ENCODE assay signal across 12 mouse cellular contexts in the genomic region with DNA sequence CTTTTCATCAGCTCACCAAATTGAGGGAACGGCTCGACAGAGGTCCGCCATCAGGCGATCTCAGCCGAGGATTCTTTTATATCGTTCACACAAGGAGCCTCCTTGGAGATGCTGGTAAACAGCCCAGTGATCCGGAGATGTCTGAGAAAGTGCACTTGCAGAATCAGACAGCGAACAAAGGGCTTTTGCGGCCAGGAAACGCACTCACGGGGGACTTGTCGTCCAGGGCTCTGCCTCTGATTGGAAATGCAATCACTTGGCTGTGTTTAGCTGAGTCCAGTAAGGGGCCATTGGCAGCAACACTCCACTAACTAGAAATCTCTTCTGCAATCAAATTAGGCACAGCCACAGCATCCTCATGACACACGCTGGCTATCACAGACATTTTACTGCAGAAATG.
A peak's percentile ranks its signal among the peaks of the same experiment; 100 is the strongest.
DNase-seq lines count a peak whose midpoint lies in the region; ATAC-seq lines count a peak whose summit lies in the region.
"Had no signal": no experiment of that assay in that cellular context is flagged by ENCODE, and none has a peak within 500 bp of the region (broad histone marks: within the 10 kb centered on the region; RNA-seq: fewer than 3 reads in every experiment).

No protein-coding gene starts in this region.

- WGBS in hindbrain, embryonic 13.5 days = 27% methylated on average over 13 of the region's 13 CpGs
- 28% methylated on average over 13 of the region's 13 CpGs for WGBS in neural tube, embryonic 13.5 days

- peak; percentile 18 to 21 for DNase-seq in layer of hippocampus, postnatal 36 days
- DNase-seq in layer of hippocampus, postnatal 25 days (ENCODE audit: extremely low spot score in 1 of 2, low spot score in 1 of 2) = no peak
- DNase-seq in cerebellum, postnatal 25 days = peak; percentile 18 to 22
- DNase-seq in lung, postnatal 10 days = no peak
- DNase-seq in right cerebral cortex, postnatal 14 days = no peak
- DNase-seq in gastrocnemius, postnatal 36 days = no peak
- DNase-seq: adrenal gland, postnatal 14 days had no signal

- no peaks in the 10 kb centered on the region for H3K36me3 ChIP-seq in hindbrain, embryonic 13.5 days
- no peaks in the 10 kb centered on the region for H3K36me3 ChIP-seq in neural tube, embryonic 13.5 days
- H3K36me3 ChIP-seq: heart, embryonic 12.5 days; liver, embryonic 15.5 days had no signal

- no peaks in the 10 kb centered on the region for H3K27me3 ChIP-seq in hindbrain, embryonic 13.5 days
- no peaks in the 10 kb centered on the region for H3K27me3 ChIP-seq in neural tube, embryonic 13.5 days
- H3K27me3 ChIP-seq: heart, embryonic 12.5 days; liver, embryonic 15.5 days had no signal

- peaks cover 19% of the 10 kb centered on the region for H3K4me1 ChIP-seq in hindbrain, embryonic 13.5 days (replicated peaks)
- peaks cover 21% of the 10 kb centered on the region for H3K4me1 ChIP-seq in neural tube, embryonic 13.5 days (replicated peaks)
- H3K4me1 ChIP-seq: heart, embryonic 12.5 days; liver, embryonic 15.5 days had no signal

- H3K27ac ChIP-seq in hindbrain, embryonic 13.5 days = peak overlapping the region; percentile 63
- H3K27ac ChIP-seq in neural tube, embryonic 13.5 days (replicated peaks) = peak overlapping the region; percentile 57
- H3K27ac ChIP-seq: liver, embryonic 15.5 days had no signal

- no peak overlapping the region for H3K4me3 ChIP-seq in hindbrain, embryonic 13.5 days
- no peak overlapping the region for H3K4me3 ChIP-seq in neural tube, embryonic 13.5 days
- H3K4me3 ChIP-seq: heart, embryonic 12.5 days; liver, embryonic 15.5 days had no signal

- no peaks in the 10 kb centered on the region for H3K9me3 ChIP-seq in hindbrain, embryonic 13.5 days
- no peaks in the 10 kb centered on the region for H3K9me3 ChIP-seq in neural tube, embryonic 13.5 days

- H3K4me2 ChIP-seq in hindbrain, embryonic 13.5 days = peak overlapping the region; percentile 20
- peak overlapping the region; percentile 11; the same call in 1 of the 2 replicates for H3K4me2 ChIP-seq in neural tube, embryonic 13.5 days
- H3K4me2 ChIP-seq: heart, embryonic 12.5 days; liver, embryonic 15.5 days had no signal

- ATAC-seq in hindbrain, embryonic 13.5 days (ENCODE audit: low FRiP score) = no peak
- ATAC-seq in neural tube, embryonic 13.5 days (ENCODE audit: low read depth) = peak; percentile 62
- ATAC-seq: Patski had no signal

- no peak overlapping the region for H3K9ac ChIP-seq in hindbrain, embryonic 13.5 days
- H3K9ac ChIP-seq in neural tube, embryonic 13.5 days = peak overlapping the region; percentile 1; the same call in 1 of the 2 replicates
- H3K9ac ChIP-seq: heart, embryonic 12.5 days; liver, embryonic 15.5 days had no signal

- intact Hi-C loops in gastrocnemius, postnatal 36 days (cut with DNase I) = no loop called here

Comparison
In these comparisons a context has a peak if more than half of its experiments do, and no peak if none do; other contexts are left out.
1. DNase-seq: peak in layer of hippocampus, postnatal 36 days (2 of 2) and cerebellum, postnatal 25 days (2 of 2); none in layer of hippocampus, postnatal 25 days (0 of 2), lung, postnatal 10 days (single experiment), right cerebral cortex, postnatal 14 days (single experiment) and gastrocnemius, postnatal 36 days (0 of 2).